Mouse (Mus musculus) adipocyte (in vitro differentiated cells): ENCODE results near the gene Nfatc2.

Source experiments
- DNase-seq: peaks from one replicate; pipeline ENCODE4 v3.0.0-alpha.2; 2016; ENCODE audit warnings: low spot score

The Nfatc2 gene

GRCm38 (mm10) chr2:168438981-168439452, 162.4 kb downstream of the Nfatc2 start:
- no peak for DNase-seq

GRCm38 (mm10) chr2:168434187-168434586, 167.3 kb downstream of the Nfatc2 start:
- no peak for DNase-seq

GRCm38 (mm10) chr2:168433392-168433791, 168.1 kb downstream of the Nfatc2 start:
- DNase-seq, result no peak

GRCm38 (mm10) chr2:168432394-168432793, 169.1 kb downstream of the Nfatc2 start:
- DNase-seq, result no peak

- DNase-seq, result no peak
Measured at GRCm38 (mm10) chr2:168429598-168429997, 171.9 kb downstream of the Nfatc2 start.

GRCm38 (mm10) chr2:168428375-168428901, 173.0 kb downstream of the Nfatc2 start:
- no peak for DNase-seq
